Mouse (Mus musculus) embryonic fibroblast, embryonic 13.5 days (primary cell): ENCODE results near the gene Lrrc32.

Experiments
- CTCF ChIP-seq: IDR thresholded peaks from 2 replicates; pipeline ENCODE4 v1.5.1; 2011; ENCODE audit warnings: mild to moderate bottlenecking, control low read depth, low read length, moderate library complexity, borderline replicate concordance; ENCODE audit not compliant: insufficient read depth
- POLR2A ChIP-seq: IDR thresholded peaks from 2 replicates; pipeline ENCODE4 v1.6.1; 2011; ENCODE audit warnings: low read depth, mild to moderate bottlenecking, control low read depth, low read length, moderate library complexity

- no peak for TF ChIP-seq CTCF
- 0 out of 2 replicates have a peak, but pooled peaks have one; percentile 11 for TF ChIP-seq POLR2A
These were observed 34.2 kb downstream of the Lrrc32 start for GRCm38 (mm10) chr7:98523070-98523812.
